Mouse (Mus musculus): Measurements from ENCODE around the gene Nxpe3. TPM values are rescaled to one million over a fixed set of nuclear protein-coding genes. Genes with fewer than 3 reads are reported as not detected.

Gene Nxpe3
- total and polyA plus RNA-seq, 3 experiments, result 2.7 to 4.3 TPM; not detected in 1

DNA sequence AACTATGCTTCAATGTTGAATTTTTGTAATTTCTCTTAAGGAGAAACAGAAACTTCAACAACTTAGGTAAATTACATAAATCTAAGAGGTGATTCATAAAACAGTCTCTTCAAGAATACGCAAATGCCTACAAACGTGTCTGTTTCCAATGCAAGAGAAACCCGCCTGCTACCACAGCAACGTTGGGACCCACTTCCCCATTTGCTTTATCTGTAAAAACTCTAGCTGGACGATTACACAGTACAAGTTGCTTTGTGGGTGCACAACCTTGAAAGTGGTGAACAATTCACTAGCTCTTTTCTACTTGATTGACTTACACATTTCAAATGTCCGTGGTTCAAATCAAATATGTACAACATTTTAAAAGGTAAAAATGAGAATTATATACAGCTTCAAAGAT, 83.3 kb downstream of the Nxpe3 start (continued):
- TF ChIP-seq ZNF384 (IDR thresholded peaks at IDR 0.05; ENCODE audit: low read depth, low read length), result no peak

DNA sequence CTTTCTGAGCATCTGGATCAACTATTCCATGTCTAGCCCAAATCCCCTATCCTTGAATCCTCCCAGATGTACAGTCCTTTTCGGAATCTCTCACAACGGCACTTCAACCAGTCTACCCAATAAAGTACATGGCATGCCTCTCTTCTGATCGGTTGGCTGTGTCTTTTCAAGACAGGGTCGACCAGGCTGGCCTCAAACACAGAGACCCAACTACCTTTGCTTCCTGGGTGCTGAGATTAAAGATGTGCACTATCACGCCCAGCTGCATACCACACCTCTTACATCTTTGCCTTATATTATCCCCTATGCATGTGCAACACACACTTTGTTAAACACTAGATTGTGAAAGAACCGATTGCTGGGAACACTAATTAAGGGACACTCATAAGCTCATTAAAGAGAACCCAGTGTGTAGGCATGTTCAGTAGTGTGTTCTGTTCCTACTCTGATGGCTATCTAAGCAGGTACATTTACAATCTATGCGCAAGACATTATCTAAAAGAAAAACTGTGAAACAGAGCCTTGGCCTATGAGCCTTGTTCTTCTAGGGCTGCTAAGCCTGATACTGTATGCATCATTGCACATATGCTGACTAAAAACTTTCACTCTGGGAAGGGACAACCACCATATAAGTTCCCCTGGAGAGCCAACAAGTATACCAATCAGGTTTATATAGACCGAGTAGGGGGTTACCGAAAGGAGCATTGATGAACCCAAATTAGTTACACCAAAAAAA, 85.1 kb downstream of the Nxpe3 start:
- no peak overlapping the region for H3K4me3 ChIP-seq (ENCODE audit: control insufficient read depth in 1 of 2, insufficient read depth in 1 of 2, low read depth in 2 of 2, low read length in 2 of 2)
- no peak for DNase-seq (ENCODE audit: low read depth, low spot score)

DNA sequence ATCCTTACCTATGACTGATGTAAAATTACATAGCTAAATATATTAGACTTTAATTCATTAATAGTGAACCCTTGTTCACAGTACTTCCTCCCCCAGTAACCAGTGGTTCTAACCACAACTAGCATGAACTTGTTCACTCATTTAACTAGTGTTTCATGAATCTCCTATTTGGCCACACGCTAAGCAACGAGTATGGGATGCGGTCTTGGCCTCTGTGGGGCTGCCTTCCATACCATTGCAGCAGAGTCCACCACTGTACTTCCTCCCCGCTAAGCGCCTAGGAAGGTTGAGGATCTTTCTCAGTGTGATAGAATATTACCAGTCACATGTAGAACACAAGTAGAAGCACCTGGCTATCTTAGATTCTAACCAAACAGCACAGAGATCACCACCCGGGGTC, 85.7 kb downstream of the Nxpe3 start:
- TF ChIP-seq NELFE (IDR thresholded peaks at IDR 0.05; ENCODE audit: low read depth, low read length) (no peak), MAFK (IDR thresholded peaks at IDR 0.05; ENCODE audit: borderline replicate concordance, low read depth, low read length) (no peak), ZNF384 (IDR thresholded peaks at IDR 0.05; ENCODE audit: low read depth, low read length) (no peak), MAX (IDR thresholded peaks at IDR 0.05; ENCODE audit: low read length) (no peak), MYB (IDR thresholded peaks at IDR 0.05; ENCODE audit: low read depth, low read length) (no peak), TAL1 (IDR thresholded peaks at IDR 0.05; ENCODE audit: low read length) (no peak), CHD1 (IDR thresholded peaks at IDR 0.05; ENCODE audit: low read depth, low read length) (no peak), NRF1 (IDR thresholded peaks at IDR 0.05; ENCODE audit: insufficient read depth, low read depth, low read length, poor library complexity, severe bottlenecking) (no peak)

More for the DNA sequence above, 85.1 kb downstream of the Nxpe3 start:
- peaks cover 5 to 6% of the 10 kb centered on the region in 2 experiments for H3K4me1 ChIP-seq (ENCODE audit: control insufficient read depth in 1 of 2, insufficient read depth in 2 of 2, low read length in 2 of 2)
- no peaks in the 10 kb centered on the region for H3K79me2 ChIP-seq (ENCODE audit: control insufficient read depth, insufficient read depth, low read length, poor library complexity)
- TF ChIP-seq ETS1 (IDR thresholded peaks at IDR 0.05; ENCODE audit: low read depth, low read length) (no peak), MYC (IDR thresholded peaks at IDR 0.05; ENCODE audit: low read depth, low read length) (no peak), POLR2AphosphoS5 (IDR thresholded peaks at IDR 0.05; ENCODE audit: borderline replicate concordance, low read depth, low read length) (no peak), HCFC1 (IDR thresholded peaks at IDR 0.05; ENCODE audit: low read depth, low read length) (no peak), MAFK (IDR thresholded peaks at IDR 0.05; ENCODE audit: borderline replicate concordance, low read depth, low read length) (no peak), SIN3A (IDR thresholded peaks at IDR 0.05; ENCODE audit: low read length) (no peak), USF2 (IDR thresholded peaks at IDR 0.05; ENCODE audit: borderline replicate concordance in 1 of 2, insufficient read depth in 1 of 2, low read depth in 1 of 2, low read length in 2 of 2) (no peak), MYB (IDR thresholded peaks at IDR 0.05; ENCODE audit: low read depth, low read length) (no peak), KAT2A (conservative IDR thresholded peaks at IDR 0.05; ENCODE audit: low read depth, low read length) (no peak), ZNF384 (IDR thresholded peaks at IDR 0.05; ENCODE audit: low read depth, low read length) (no peak), TAL1 (IDR thresholded peaks at IDR 0.05; ENCODE audit: low read length) (no peak), CTCF (IDR thresholded peaks at IDR 0.05 in 2 of 3, conservative IDR thresholded peaks at IDR 0.05 in 1 of 3; ENCODE audit: control insufficient read depth in 1 of 3, insufficient read depth in 1 of 3, low read depth in 2 of 3, low read length in 3 of 3, poor library complexity in 1 of 3, severe bottlenecking in 1 of 3) (no peak), MAZ (IDR thresholded peaks at IDR 0.05; ENCODE audit: low read depth, low read length) (no peak), JUND (IDR thresholded peaks at IDR 0.05; ENCODE audit: low read depth, low read length) (no peak), NRF1 (IDR thresholded peaks at IDR 0.05; ENCODE audit: insufficient read depth, low read depth, low read length, poor library complexity, severe bottlenecking) (no peak), ZC3H11A (IDR thresholded peaks at IDR 0.05; ENCODE audit: low read depth, low read length) (no peak), RAD21 (IDR thresholded peaks at IDR 0.05; ENCODE audit: low read depth, low read length) (no peak), ZMIZ1 (IDR thresholded peaks at IDR 0.05; ENCODE audit: low read depth, low read length) (no peak), ZKSCAN1 (IDR thresholded peaks at IDR 0.05; ENCODE audit: low read depth, low read length) (no peak)
- H3K9ac ChIP-seq (ENCODE audit: control insufficient read depth, low read depth, low read length, poor library complexity, severe bottlenecking), result no peak overlapping the region
- H3K9me3 ChIP-seq (replicated peaks; ENCODE audit: insufficient read depth, low read length), result no peaks in the 10 kb centered on the region
- no peak overlapping the region for H3K27ac ChIP-seq (ENCODE audit: control insufficient read depth, low read depth, low read length)
- H3K36me3 ChIP-seq (ENCODE audit: control insufficient read depth in 1 of 2, insufficient read depth in 2 of 2, low read length in 2 of 2), result peaks cover 2 to 16% of the 10 kb centered on the region in 2 experiments; a peak in 3 of 4 replicates
- H3K27me3 ChIP-seq (ENCODE audit: control insufficient read depth in 1 of 2, insufficient read depth in 2 of 2, low read length in 2 of 2), result no peaks in the 10 kb centered on the region

More for the DNA sequence above, 85.7 kb downstream of the Nxpe3 start:
- Histone ChIP-seq H3K9me3 (replicated peaks; ENCODE audit: insufficient read depth, low read length) (no peaks in the 10 kb centered on the region), H3K9ac (ENCODE audit: control insufficient read depth, low read depth, low read length, poor library complexity, severe bottlenecking) (no peak overlapping the region), H3K79me2 (ENCODE audit: control insufficient read depth, insufficient read depth, low read length, poor library complexity) (no peaks in the 10 kb centered on the region), H3K27ac (ENCODE audit: control insufficient read depth, low read depth, low read length) (no peak overlapping the region), H3K4me1 (ENCODE audit: control insufficient read depth in 1 of 2, insufficient read depth in 2 of 2, low read length in 2 of 2) (peaks cover 5 to 6% of the 10 kb centered on the region in 2 experiments), H3K4me3 (ENCODE audit: control insufficient read depth in 1 of 2, insufficient read depth in 1 of 2, low read depth in 2 of 2, low read length in 2 of 2) (no peak overlapping the region), H3K36me3 (ENCODE audit: control insufficient read depth in 1 of 2, insufficient read depth in 2 of 2, low read length in 2 of 2) (peaks cover 2 to 16% of the 10 kb centered on the region in 2 experiments; a peak in 3 of 4 replicates), H3K27me3 (ENCODE audit: control insufficient read depth in 1 of 2, insufficient read depth in 2 of 2, low read length in 2 of 2) (no peaks in the 10 kb centered on the region)
- DNase-seq (ENCODE audit: low read depth, low spot score), result no peak
